Mouse (Mus musculus) central nervous system, embryonic 11.5 days (tissue): ENCODE data around the gene 4931406C07Rik. TPM values are rescaled to one million over a fixed set of nuclear protein-coding genes. Genes with fewer than 3 reads are reported as not detected.

Experiments
- polyA plus RNA-seq: library from polyadenylated mRNA; depleted of rRNA; stranded (reverse); fragments of >200 nt; gene quantifications from 2 replicates; pipeline ENCODE4 v1.2.3, GENCODE M21; 2012; rRNA removed

4931406C07Rik gene
- 14.3 and 16.7 TPM in 2 replicates for polyA plus RNA-seq

DNA sequence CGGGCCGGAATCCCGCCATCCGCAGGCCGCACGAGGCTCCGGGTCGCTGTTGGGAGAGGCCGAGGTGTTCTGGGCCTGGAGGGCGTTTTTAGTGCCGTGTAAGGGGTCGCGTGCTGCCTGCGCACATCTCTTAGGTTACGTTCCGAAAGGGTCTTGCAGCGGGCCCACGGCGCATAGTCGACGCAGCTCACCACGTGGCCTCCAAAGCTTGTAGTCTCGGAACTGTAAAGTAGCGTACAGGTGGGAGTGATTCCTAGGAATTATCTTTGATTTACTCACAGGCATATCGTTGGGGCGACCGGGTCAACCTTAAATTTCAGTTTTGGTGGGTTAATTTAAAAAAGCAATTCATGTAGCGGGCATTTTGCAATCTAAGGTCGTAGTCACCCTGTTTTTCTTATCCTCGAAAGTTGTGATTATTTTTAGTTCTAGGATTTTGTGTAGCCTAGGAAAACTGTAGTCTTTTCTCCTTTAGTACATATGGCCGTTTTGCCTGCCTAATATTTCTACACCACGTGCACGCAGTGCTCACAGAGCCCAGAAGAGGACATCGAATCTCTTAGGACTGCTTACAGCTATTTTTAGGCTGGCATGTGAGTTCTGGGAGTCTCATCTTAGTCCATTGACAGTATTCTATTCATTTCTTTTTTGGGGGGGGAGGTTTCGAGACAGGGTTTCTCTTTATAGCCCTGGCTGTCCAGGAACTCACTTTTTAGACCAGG lies at the start of gene 4931406C07Rik:
4931406C07Rik (minus strand) TSS at position 51 of the 722 bp plus-strand sequence.

DNA sequence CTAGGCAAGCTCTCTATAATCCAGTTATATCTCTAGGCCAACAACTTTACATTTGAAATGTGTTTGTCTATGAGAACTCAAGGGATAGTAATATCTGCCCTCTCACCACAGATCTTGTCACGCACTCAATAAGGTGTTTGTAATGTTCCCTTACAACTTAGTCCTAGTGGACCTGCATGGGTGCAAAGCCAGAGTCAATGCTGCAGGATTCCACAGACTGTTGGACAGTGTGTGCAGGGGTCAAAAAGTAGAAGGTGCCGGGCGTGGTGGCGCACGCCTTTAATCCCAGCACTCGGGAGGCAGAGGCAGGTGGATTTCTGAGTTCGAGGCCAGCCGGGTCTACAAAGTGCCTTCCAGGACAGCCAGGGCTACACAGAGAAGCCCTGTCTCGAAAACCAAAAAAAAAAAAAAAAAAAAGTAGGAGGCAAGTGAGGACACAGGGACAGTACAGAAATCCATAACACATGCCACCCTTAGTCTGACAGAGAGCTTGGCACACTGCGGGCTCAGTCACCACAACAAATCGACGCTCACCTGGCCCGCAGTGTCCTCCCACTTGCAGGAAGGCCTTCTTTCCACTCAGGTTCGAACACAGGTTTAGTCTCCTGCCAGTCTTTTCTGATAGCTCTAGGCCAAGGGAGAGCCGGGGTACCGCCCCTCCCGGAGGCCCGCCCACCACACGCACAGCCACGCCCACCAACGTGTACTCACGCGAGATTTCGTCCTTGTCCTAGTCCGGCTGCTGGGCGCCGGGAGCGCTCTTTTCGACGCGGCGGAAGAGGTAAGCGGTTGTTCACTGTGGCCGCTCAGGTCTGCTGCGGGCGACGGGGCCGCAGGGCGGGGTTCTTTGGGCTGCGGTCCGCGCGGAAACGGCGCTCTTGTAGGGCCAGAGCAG lies 498 bp downstream of the 4931406C07Rik start, which contains the start of gene Taf1d:
Taf1d (plus strand) TSS at position 712 of the 895 bp plus-strand sequence.

DNA sequence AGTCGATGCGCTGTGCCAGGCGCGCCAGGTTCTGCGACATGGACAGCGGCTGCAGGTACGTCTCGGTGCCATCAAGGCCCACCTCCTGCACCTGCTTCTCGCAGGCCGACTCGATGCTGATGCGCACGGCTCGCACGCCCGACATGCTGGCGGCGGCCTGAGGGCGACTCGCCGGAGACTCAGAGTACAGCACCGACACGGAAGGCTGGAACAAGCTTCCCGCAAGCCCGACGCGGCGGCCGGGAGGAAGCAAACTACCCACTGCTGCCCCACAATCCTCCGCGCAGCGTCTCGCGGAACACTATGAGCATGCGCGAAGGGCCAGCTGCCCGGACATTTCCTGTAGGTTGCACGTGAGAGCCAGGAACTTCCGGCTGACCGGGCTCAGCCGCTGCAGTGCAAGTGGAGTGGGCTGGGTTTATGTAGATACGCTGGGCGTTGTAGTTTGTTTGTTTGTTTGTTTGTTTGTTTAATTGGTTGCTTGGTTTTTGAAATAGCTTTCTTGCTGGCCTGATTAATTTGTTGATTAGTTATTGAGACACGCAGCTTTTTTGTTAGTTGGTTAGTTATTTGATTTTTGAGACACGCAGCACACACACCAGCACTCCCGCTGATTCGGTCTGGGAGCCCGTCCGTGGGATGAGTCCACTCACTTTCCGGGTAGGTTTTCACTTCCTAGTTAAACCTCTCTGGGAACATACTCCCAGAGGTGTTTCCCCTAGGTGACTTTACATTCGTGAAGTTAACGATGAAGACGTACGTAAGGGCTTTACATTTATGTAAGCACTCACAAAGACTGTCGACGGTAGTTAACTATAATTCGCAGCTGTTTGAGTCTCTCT lies 26.4 kb downstream of the 4931406C07Rik start, which contains the start of gene Med17:
Med17 (minus strand) TSS at position 283 of the 842 bp plus-strand sequence.

DNA sequence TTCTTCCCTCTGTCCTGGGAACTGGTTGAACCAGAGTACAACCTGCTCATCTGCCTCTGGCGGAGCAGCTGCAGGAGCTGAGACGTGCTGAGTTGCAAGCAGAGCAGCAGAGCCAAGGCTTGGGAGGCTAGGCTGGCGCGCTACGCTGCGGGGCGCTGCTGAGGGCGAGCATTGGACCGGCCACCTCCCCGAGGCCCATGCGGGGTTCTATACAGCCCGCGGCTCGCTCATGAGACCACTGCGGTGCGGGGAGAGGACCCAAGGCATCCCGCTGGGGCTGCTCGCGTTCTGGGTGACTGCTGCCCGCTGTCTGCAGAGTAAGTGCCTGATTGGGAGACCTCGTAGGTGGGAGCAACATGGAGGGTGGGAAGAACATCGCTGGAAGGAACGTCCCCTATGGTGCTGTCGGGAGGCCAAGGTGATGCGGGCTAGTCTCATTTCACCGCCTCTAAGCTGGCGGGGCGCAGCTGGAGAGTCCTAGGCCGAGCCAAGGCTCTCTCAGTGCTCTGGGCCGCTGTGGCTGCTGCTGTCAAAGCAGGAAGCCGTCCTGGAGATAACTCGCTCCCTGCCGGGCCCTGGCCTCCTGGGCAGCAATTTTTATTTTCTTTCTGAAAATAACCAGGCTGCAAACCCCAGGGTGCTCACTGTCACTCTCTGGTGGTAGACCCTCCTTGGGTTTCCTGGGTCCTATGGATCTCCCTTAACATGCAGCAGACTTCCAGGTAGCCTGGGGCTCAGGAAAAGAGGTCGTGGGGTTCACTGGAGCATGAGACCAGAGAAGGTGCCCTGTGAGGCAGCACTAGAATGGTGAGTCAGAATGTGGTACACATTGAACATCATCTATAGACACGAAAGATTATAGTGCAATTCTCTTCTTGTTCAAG lies 67.0 kb downstream of the 4931406C07Rik start, which contains the start of gene Vstm5:
Vstm5 (plus strand) TSS at position 4 of the 884 bp plus-strand sequence.

Other genes with a start within 250 kb of the 4931406C07Rik start
- gene Hephl1, start 194.3 kb downstream of the 4931406C07Rik start, polyA plus RNA-seq, result not detected in 2 replicates
- 1.4 and 2.6 TPM in 2 replicates for gene Vstm5, start 67.4 kb downstream of the 4931406C07Rik start, polyA plus RNA-seq
- 47.2 and 53.2 TPM in 2 replicates for gene Med17, start 26.5 kb downstream of the 4931406C07Rik start, polyA plus RNA-seq
- 155 and 160 TPM in 2 replicates for gene Taf1d, start 234 bp downstream of the 4931406C07Rik start, polyA plus RNA-seq
- 29.1 and 39.2 TPM in 2 replicates for gene Cep295, start 51.3 kb upstream of the 4931406C07Rik start, polyA plus RNA-seq
- 13.9 and 14.9 TPM in 2 replicates for gene Smco4, start 187.0 kb upstream of the 4931406C07Rik start, polyA plus RNA-seq